Mouse (Mus musculus) kidney, embryonic 15.5 days (tissue): ENCODE data around the gene Dhdds. TPM values are rescaled to one million over a fixed set of nuclear protein-coding genes. Genes with fewer than 3 reads are reported as not detected.
"Not testable (repeated sequence)": the region's sequence is repeated elsewhere in the genome, so short reads cannot be mapped to it uniquely, and the experiment has no call there.

Source experiments
- ATAC-seq: fragments of 200-750 bp; cut with Nextera tagmentation; replicated peaks from 2 replicates; pipeline ENCODE4 v1.8.0; 2017; ENCODE audit warnings: moderate TSS enrichment; ENCODE audit not compliant: low FRiP score
- H3K27ac ChIP-seq: fragments of 300-500 bp; sonication (generic); 2 replicates; pipeline ENCODE4 v1.5.1; 2015; ENCODE audit warnings: mild to moderate bottlenecking, inconsistent platforms
- H3K27me3 ChIP-seq: fragments of 300-500 bp; sonication (generic); 2 replicates; pipeline ENCODE4 v1.6.1; 2015; ENCODE audit warnings: inconsistent platforms
- H3K36me3 ChIP-seq: fragments of 300-500 bp; sonication (generic); 2 replicates; pipeline ENCODE4 v1.6.1; 2015; ENCODE audit warnings: inconsistent platforms
- H3K4me1 ChIP-seq: fragments of 300-500 bp; sonication (generic); 2 replicates; pipeline ENCODE4 v1.6.1; 2015; ENCODE audit warnings: inconsistent platforms
- H3K4me2 ChIP-seq: fragments of 300-500 bp; sonication (generic); 2 replicates; pipeline ENCODE4 v1.6.1; 2015; ENCODE audit warnings: moderate library complexity, mild to moderate bottlenecking, inconsistent platforms
- H3K4me3 ChIP-seq: fragments of 300-500 bp; sonication (generic); replicated peaks from 2 replicates; pipeline ENCODE4 v1.5.1; 2015; ENCODE audit warnings: mild to moderate bottlenecking, inconsistent platforms
- H3K9ac ChIP-seq: fragments of 300-500 bp; sonication (generic); 2 replicates; pipeline ENCODE4 v1.6.1; 2015; ENCODE audit warnings: mild to moderate bottlenecking, inconsistent platforms
- H3K9me3 ChIP-seq: fragments of 300-500 bp; sonication (generic); replicated peaks from 2 replicates; pipeline ENCODE4 v1.6.1; 2016; ENCODE audit warnings: inconsistent platforms
- WGBS: fragments of 180-500 bp; shearing (Covaris S2); methylation state at CpG from one replicate; pipeline ENCODE4 v1.1.7; 2015; ENCODE audit warnings: mixed read lengths; 5-methylcytosine and 5-hydroxymethylcytosine counted together
- polyA plus RNA-seq: library from polyadenylated mRNA; unstranded; fragments of >200 nt; fragmentation: Nextera tagmentation; extraction: Ambion mirVana; gene quantifications from 2 replicates; pipeline ENCODE4 v1.2.1, GENCODE M21; 2015

Gene Dhdds
- polyA plus RNA-seq, 1 experiment from 2014 or later = 47.4 TPM

- no peak overlapping the region for H3K4me2 ChIP-seq
- ATAC-seq = no peak
- 41% methylated on average over 10 of the region's 10 CpGs for WGBS
- H3K27me3 ChIP-seq = no peaks in the 10 kb centered on the region
- peaks cover 9% of the 10 kb centered on the region for H3K36me3 ChIP-seq
- H3K4me3 ChIP-seq = no peak overlapping the region
- H3K9me3 ChIP-seq = no peaks in the 10 kb centered on the region
- no peak overlapping the region for H3K27ac ChIP-seq
- H3K4me1 ChIP-seq = peaks cover 13% of the 10 kb centered on the region
- H3K9ac ChIP-seq = no peak overlapping the region
Measured at GRCm38 (mm10) chr4:134001710-134002109, 992 bp upstream of the Dhdds start.

GRCm38 (mm10) chr4:133994697-133995096, 6.0 kb downstream of the Dhdds start:
- no peak overlapping the region for H3K27ac ChIP-seq
- no peak for ATAC-seq
- no peak overlapping the region for H3K4me2 ChIP-seq
- no peaks in the 10 kb centered on the region for H3K27me3 ChIP-seq
- peaks cover 3% of the 10 kb centered on the region for H3K4me1 ChIP-seq
- WGBS = 82% methylated on average over 8 of the region's 8 CpGs
- no peaks in the 10 kb centered on the region for H3K9me3 ChIP-seq
- no peak overlapping the region for H3K4me3 ChIP-seq
- H3K36me3 ChIP-seq = peaks cover 78% of the 10 kb centered on the region
- H3K9ac ChIP-seq = no peak overlapping the region

DNA sequence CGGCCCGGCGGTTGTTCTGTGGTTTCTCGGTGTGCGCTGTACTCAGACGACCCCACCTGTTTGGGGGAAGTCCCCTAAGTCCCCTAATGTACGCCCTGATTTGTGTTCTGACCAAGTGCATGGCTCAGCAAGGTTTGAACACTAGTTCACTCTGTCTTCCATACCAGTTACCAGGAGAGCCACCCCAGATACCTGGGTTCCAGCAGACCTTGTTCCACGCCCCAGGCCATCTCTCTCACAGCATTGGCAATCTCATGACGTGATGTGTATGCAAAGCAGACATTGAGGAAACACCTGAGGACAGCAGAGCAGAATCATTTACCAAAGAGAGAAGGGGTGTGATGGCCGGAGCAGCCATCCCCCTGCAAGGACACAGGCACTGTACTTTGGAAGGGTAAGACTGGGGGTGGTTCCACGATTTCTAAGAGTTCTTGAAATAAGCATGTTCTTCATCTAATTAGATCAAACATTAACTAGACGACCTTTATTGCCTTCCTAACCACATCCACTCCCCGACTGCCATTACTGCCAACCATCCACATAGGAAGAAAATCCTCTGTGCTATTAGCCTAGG, 9.5 kb downstream of the Dhdds start:
- Histone ChIP-seq H3K4me3 (no peak overlapping the region), H3K9me3 (no peaks in the 10 kb centered on the region), H3K27me3 (no peaks in the 10 kb centered on the region), H3K4me1 (no peaks in the 10 kb centered on the region), H3K4me2 (no peak overlapping the region), H3K36me3 (peaks cover 95% of the 10 kb centered on the region), H3K27ac (no peak overlapping the region), H3K9ac (no peak overlapping the region)
- WGBS = 80% methylated on average over 13 of the region's 13 CpGs
- ATAC-seq = no peak

- Histone ChIP-seq H3K4me2 (no peak overlapping the region), H3K9me3 (no peaks in the 10 kb centered on the region), H3K4me3 (no peak overlapping the region), H3K4me1 (no peaks in the 10 kb centered on the region), H3K27me3 (no peaks in the 10 kb centered on the region), H3K9ac (no peak overlapping the region), H3K36me3 (peaks cover 95% of the 10 kb centered on the region), H3K27ac (no peak overlapping the region)
- no peak for ATAC-seq
- WGBS = 61% methylated on average over 4 of the region's 4 CpGs
Measured at GRCm38 (mm10) chr4:133990035-133990434, 10.7 kb downstream of the Dhdds start.

GRCm38 (mm10) chr4:133988289-133988688, 12.4 kb downstream of the Dhdds start:
- H3K36me3 ChIP-seq = peaks cover 85% of the 10 kb centered on the region
- WGBS = 80% methylated on average over 8 of the region's 8 CpGs
- not testable (repeated sequence) for H3K27ac ChIP-seq, H3K9me3 ChIP-seq, H3K9ac ChIP-seq, H3K27me3 ChIP-seq, H3K4me1 ChIP-seq, H3K4me2 ChIP-seq, ATAC-seq, H3K4me3 ChIP-seq

- no peak overlapping the region for H3K9ac ChIP-seq
- no peaks in the 10 kb centered on the region for H3K27me3 ChIP-seq
- WGBS = 90% methylated on average over 13 of the region's 13 CpGs
- peaks cover 85% of the 10 kb centered on the region for H3K36me3 ChIP-seq
- H3K4me1 ChIP-seq = no peaks in the 10 kb centered on the region
- H3K27ac ChIP-seq = no peak overlapping the region
- H3K9me3 ChIP-seq = no peaks in the 10 kb centered on the region
- ATAC-seq = no peak
- H3K4me2 ChIP-seq = no peak overlapping the region
- no peak overlapping the region for H3K4me3 ChIP-seq
Measured at GRCm38 (mm10) chr4:133982936-133983335, 17.8 kb downstream of the Dhdds start.

GRCm38 (mm10) chr4:133980496-133980895, 20.2 kb downstream of the Dhdds start:
- H3K4me1 ChIP-seq = no peaks in the 10 kb centered on the region
- H3K9ac ChIP-seq = no peak overlapping the region
- no peak overlapping the region for H3K27ac ChIP-seq
- peaks cover 81% of the 10 kb centered on the region for H3K36me3 ChIP-seq
- no peak overlapping the region for H3K4me3 ChIP-seq
- no peak for ATAC-seq
- H3K27me3 ChIP-seq = no peaks in the 10 kb centered on the region
- 75% methylated on average over 5 of the region's 5 CpGs for WGBS
- no peaks in the 10 kb centered on the region for H3K9me3 ChIP-seq
- H3K4me2 ChIP-seq = no peak overlapping the region

- H3K27ac ChIP-seq = no peak overlapping the region
- no peak for ATAC-seq
Measured at GRCm38 (mm10) chr4:133978021-133978711, 22.6 kb downstream of the Dhdds start.

GRCm38 (mm10) chr4:133971741-133972140, 29.0 kb downstream of the Dhdds start:
- Histone ChIP-seq H3K9me3 (no peaks in the 10 kb centered on the region), H3K4me1 (peaks cover 23% of the 10 kb centered on the region), H3K27ac (no peak overlapping the region), H3K4me3 (no peak overlapping the region), H3K36me3 (peaks cover 52% of the 10 kb centered on the region), H3K27me3 (no peaks in the 10 kb centered on the region), H3K4me2 (no peak overlapping the region), H3K9ac (no peak overlapping the region)
- no peak for ATAC-seq
- 54% methylated on average over 8 of the region's 8 CpGs for WGBS

More at GRCm38 (mm10) chr4:133978021-133978711, 22.6 kb downstream of the Dhdds start:
- no peaks in the 10 kb centered on the region for H3K9me3 ChIP-seq
- H3K4me2 ChIP-seq = no peak overlapping the region
- H3K36me3 ChIP-seq = peaks cover 82% of the 10 kb centered on the region
- H3K27me3 ChIP-seq = no peaks in the 10 kb centered on the region
- H3K9ac ChIP-seq = no peak overlapping the region
- H3K4me1 ChIP-seq = no peaks in the 10 kb centered on the region
- WGBS = 96% methylated on average over 10 of the region's 10 CpGs
- no peak overlapping the region for H3K4me3 ChIP-seq

DNA sequence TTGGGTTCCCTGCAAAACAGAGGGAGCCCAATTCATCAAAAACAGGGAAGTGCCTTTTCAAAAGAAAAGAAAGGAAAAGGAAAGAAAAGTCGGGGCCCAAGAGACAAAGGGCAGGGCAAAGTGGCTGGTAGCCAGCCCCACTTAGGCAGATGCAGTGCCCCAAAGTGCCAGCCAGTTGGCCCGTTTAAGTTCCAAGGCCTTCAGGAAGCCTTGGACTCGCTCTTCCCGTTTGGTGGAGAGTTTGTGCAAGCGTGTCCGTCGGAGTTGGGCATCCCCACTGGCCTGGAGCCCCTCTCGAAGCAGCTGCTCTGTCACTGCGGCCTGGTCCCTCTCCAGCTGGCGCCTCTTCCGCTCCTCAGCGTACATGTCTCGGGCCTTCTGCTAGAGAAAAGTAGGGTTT, 29.8 kb downstream of the Dhdds start:
- no peak overlapping the region for H3K4me2 ChIP-seq
- H3K9me3 ChIP-seq = no peaks in the 10 kb centered on the region
- WGBS = 86% methylated on average over 13 of the region's 13 CpGs
- H3K27ac ChIP-seq = no peak overlapping the region
- ATAC-seq = no peak
- peaks cover 31% of the 10 kb centered on the region for H3K4me1 ChIP-seq
- H3K9ac ChIP-seq = no peak overlapping the region
- H3K27me3 ChIP-seq = no peaks in the 10 kb centered on the region
- H3K4me3 ChIP-seq = no peak overlapping the region
- H3K36me3 ChIP-seq = peaks cover 53% of the 10 kb centered on the region

DNA sequence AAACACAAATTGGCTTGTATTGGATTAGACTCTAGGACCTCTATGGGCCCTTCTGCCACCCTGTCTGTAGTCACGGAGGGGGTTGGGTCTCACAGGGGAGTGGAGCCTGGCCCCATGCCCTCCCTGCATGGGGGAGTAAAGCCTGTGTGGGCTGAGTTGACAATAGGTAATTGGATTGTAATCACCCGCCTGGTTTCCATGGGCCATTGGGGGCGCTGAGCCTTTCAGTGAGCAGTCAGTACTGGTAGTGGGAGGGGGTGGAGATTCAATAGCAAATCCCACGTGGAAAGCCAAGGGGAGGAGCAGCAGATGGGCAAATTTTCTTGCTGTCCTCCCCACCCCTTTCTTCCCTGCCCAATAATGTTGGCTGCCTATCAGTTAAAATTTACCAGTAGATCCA, 30.5 kb downstream of the Dhdds start:
- H3K9ac ChIP-seq = no peak overlapping the region
- peaks cover 36% of the 10 kb centered on the region for H3K4me1 ChIP-seq
- no peak overlapping the region for H3K4me3 ChIP-seq
- H3K9me3 ChIP-seq = no peaks in the 10 kb centered on the region
- 32% methylated on average over 4 of the region's 4 CpGs for WGBS
- H3K36me3 ChIP-seq = peaks cover 55% of the 10 kb centered on the region
- no peak overlapping the region for H3K4me2 ChIP-seq
- 0 out of 2 replicates have a peak overlapping the region, but pooled peaks have one; percentile 41 for H3K27ac ChIP-seq
- no peak for ATAC-seq
- no peaks in the 10 kb centered on the region for H3K27me3 ChIP-seq

- peak overlapping the region; percentile 96; the same call in 1 of the 2 replicates for H3K9ac ChIP-seq
- 45% methylated on average over 8 of the region's 8 CpGs for WGBS
- peak overlapping the region; percentile 100 for H3K27ac ChIP-seq
- no peak for ATAC-seq
- H3K9me3 ChIP-seq = no peaks in the 10 kb centered on the region
- peaks cover 36% of the 10 kb centered on the region for H3K4me1 ChIP-seq
- H3K27me3 ChIP-seq = no peaks in the 10 kb centered on the region
- peaks cover 55% of the 10 kb centered on the region for H3K36me3 ChIP-seq
- peak overlapping the region; percentile 96 for H3K4me2 ChIP-seq
- H3K4me3 ChIP-seq = peak overlapping the region; percentile 81; the same call in 1 of the 2 replicates
Measured at GRCm38 (mm10) chr4:133969114-133969770, 31.5 kb downstream of the Dhdds start.
